Mouse (Mus musculus): ENCODE data around the gene Krtap17-1. TPM values are rescaled to one million over a fixed set of nuclear protein-coding genes. Genes with fewer than 3 reads are reported as not detected.

Krtap17-1 gene
- polyA plus RNA-seq, 1 experiment from 2014 or later: 1.7 TPM

DNA sequence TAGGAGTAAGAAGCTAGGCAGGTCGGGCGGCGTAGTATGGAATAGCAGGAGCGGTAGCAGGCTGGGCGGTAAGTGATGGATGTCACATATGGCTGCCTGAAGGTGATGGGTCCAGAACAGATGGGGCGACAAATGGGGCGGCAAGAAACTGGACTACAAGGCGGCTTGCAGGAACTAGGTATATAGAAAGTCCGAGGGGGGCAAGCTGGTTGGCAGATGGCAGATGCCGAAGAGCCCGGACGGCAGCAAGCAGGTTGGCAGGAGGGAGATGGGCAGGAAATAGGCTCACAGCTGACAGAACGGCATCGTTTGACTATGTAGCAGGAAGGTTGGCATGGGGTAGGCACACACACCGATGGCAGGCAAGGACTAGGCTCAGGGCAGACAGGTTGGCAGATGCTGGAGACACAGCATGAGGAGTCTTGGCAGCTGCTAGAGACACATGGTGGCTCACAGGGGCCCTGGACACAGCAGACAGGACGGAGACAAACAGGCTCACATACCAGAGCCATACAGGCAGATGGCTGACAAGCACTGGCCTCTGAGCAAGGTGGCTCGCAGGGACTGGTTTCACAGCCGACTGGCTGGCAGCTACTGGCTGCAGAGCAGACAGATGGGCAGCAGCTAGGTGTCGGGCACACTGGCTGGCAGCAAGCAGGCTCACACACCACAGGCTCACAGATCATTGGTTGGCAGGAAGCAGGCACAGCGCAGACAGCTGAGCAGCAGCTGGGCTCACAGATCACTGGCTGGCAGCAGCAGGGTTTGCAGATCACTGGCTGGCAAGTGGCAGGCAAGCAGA, 8.3 kb downstream of the Krtap17-1 start:
- 66% methylated on average over 20 of the region's 20 CpGs for WGBS
- Histone ChIP-seq H3K4me2 (ENCODE audit: low read length) (no peak overlapping the region), H3K4me3 (ENCODE audit: low read length) (no peak overlapping the region), H3K9ac (ENCODE audit: low read depth, low read length) (peak overlapping the region; percentile 13; the same call in 1 of the 2 replicates), H3K4me1 (ENCODE audit: control insufficient read depth, insufficient read depth, low read depth, low read length) (peaks cover 6% of the 10 kb centered on the region; the same call in 1 of the 2 replicates), H3K27me3 (replicated peaks; ENCODE audit: control insufficient read depth, insufficient read depth, low read length) (0 out of 2 replicates have a peak, but pooled peaks cover 2% of the 10 kb centered on the region), H3K36me3 (ENCODE audit: control insufficient read depth, insufficient read depth, low read length) (no peaks in the 10 kb centered on the region), H3K27ac (ENCODE audit: low read depth, low read length) (peak overlapping the region; percentile 74), H3K9me3 (ENCODE audit: control insufficient read depth, low read length) (no peaks in the 10 kb centered on the region)
- peak; percentile 94 for ATAC-seq

DNA sequence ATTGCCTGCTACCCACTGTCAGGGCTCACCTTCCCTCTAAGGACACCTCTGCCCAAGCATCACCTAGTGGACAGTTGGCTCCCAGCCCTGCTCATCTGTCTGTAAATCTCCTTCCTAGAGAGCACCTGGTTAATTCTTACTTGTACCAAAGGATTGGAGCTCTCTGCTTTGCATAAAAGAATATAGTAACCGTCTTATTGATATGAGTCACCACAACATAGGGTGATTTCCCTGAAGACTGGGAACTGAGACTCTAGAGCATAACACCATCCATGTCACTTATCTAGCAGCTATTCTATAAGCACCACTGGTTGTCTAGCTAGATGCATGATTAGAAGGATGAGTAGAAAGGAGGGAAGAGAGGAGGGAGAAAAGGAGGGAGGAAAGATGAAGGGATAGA, 10.4 kb downstream of the Krtap17-1 start:
- H3K4me3 ChIP-seq (ENCODE audit: low read length): no peak overlapping the region
- H3K27me3 ChIP-seq (replicated peaks; ENCODE audit: control insufficient read depth, insufficient read depth, low read length): 0 out of 2 replicates have a peak, but pooled peaks cover 2% of the 10 kb centered on the region
- H3K9ac ChIP-seq (ENCODE audit: low read depth, low read length): no peak overlapping the region
- no peak overlapping the region for H3K4me2 ChIP-seq (ENCODE audit: low read length)
- H3K36me3 ChIP-seq (ENCODE audit: control insufficient read depth, insufficient read depth, low read length): no peaks in the 10 kb centered on the region
- no peak for ATAC-seq
- H3K27ac ChIP-seq (ENCODE audit: low read depth, low read length): no peak overlapping the region
- peaks cover 6% of the 10 kb centered on the region; the same call in 1 of the 2 replicates for H3K4me1 ChIP-seq (ENCODE audit: control insufficient read depth, insufficient read depth, low read depth, low read length)
- H3K9me3 ChIP-seq (ENCODE audit: control insufficient read depth, low read length): no peaks in the 10 kb centered on the region
- WGBS: 85% methylated on average over 1 of the region's 1 CpGs

DNA sequence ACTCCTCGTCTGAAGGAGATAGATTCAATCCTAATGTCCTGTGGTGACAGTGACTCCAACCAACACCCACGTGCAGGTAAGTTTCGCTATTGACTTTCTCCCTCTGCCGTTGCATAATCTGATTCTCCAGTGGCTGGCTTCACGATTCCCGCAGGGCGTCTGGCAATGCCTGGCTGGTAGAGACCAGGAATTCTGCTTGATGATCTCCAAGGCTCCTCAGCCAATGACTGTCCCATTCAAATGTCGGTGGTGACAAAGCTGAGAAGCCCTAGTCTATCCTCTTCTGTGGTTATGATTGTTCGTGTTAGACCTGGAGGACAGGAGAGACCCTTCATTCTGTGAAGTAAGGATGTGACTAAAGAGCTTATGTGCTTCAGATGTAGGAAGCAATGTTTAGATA, 11.1 kb downstream of the Krtap17-1 start:
- no peak overlapping the region for H3K9ac ChIP-seq (ENCODE audit: low read depth, low read length)
- H3K27me3 ChIP-seq (replicated peaks; ENCODE audit: control insufficient read depth, insufficient read depth, low read length): 0 out of 2 replicates have a peak, but pooled peaks cover 2% of the 10 kb centered on the region
- ATAC-seq: no peak
- H3K4me1 ChIP-seq (ENCODE audit: control insufficient read depth, insufficient read depth, low read depth, low read length): peaks cover 6% of the 10 kb centered on the region; the same call in 1 of the 2 replicates
- no peak overlapping the region for H3K4me3 ChIP-seq (ENCODE audit: low read length)
- no peak overlapping the region for H3K27ac ChIP-seq (ENCODE audit: low read depth, low read length)
- no peak overlapping the region for H3K4me2 ChIP-seq (ENCODE audit: low read length)
- no peaks in the 10 kb centered on the region for H3K9me3 ChIP-seq (ENCODE audit: control insufficient read depth, low read length)
- no peaks in the 10 kb centered on the region for H3K36me3 ChIP-seq (ENCODE audit: control insufficient read depth, insufficient read depth, low read length)
- 92% methylated on average over 9 of the region's 9 CpGs for WGBS

DNA sequence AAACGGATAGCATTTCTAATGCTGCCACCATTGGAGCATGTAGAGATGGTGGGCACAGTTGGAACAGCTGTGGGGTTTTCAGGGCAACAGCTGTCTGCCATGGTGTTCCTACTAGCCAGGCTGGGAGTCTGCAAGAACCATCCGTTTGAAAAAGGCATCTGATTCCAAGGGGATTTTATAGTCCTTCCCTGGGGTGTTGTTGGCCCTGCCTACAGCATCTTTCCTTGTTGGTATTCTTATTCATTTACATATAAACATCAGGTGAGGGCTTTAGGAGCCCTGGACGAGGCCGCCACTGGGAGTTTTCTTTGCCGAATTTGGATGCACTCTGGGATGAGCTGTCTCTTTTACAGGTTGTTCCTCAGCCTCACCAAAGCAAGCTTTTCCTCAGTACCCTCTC, 14.8 kb downstream of the Krtap17-1 start, which contains the start of gene Krtap29-1:
Krtap29-1 (minus strand) TSS at position 101 of the 400 bp plus-strand sequence.
- 69% methylated on average over 5 of the region's 5 CpGs for WGBS
- ATAC-seq: no peak
- Histone ChIP-seq H3K4me2 (ENCODE audit: low read length) (no peak within 1 kb of the TSS), H3K9ac (ENCODE audit: low read depth, low read length) (no peak within 1 kb of the TSS), H3K4me1 (ENCODE audit: control insufficient read depth, insufficient read depth, low read depth, low read length) (no peaks in the 10 kb centered on the region), H3K4me3 (ENCODE audit: low read length) (no peak within 1 kb of the TSS), H3K36me3 (ENCODE audit: control insufficient read depth, insufficient read depth, low read length) (no peaks in the 10 kb centered on the region), H3K9me3 (ENCODE audit: control insufficient read depth, low read length) (no peaks in the 10 kb centered on the region), H3K27ac (ENCODE audit: low read depth, low read length) (no peak within 1 kb of the TSS), H3K27me3 (replicated peaks; ENCODE audit: control insufficient read depth, insufficient read depth, low read length) (0 out of 2 replicates have a peak, but pooled peaks cover 2% of the 10 kb centered on the region)

DNA sequence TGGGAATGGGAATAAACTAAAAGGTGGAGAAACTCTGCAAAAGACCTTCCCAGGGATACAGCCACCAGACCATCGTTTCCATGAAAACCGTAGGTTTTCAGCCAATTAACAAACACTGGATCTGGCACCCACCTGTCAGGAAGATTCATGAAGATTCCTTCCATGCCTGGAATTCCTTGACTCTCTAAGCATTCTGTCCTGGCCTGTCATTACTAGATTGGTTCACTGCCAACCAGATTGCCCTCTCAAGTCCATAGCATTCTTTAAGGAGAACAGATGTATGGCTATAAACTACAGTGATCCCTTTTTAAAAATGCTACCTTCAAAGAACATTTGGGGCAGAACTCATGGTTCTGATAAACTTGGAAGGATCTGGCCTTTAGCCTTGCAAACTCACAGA, 27.8 kb downstream of the Krtap17-1 start:
- Histone ChIP-seq H3K4me1 (ENCODE audit: control insufficient read depth, insufficient read depth, low read depth, low read length) (no peaks in the 10 kb centered on the region), H3K4me2 (ENCODE audit: low read length) (no peak overlapping the region), H3K27ac (ENCODE audit: low read depth, low read length) (no peak overlapping the region), H3K9me3 (ENCODE audit: control insufficient read depth, low read length) (no peaks in the 10 kb centered on the region), H3K27me3 (replicated peaks; ENCODE audit: control insufficient read depth, insufficient read depth, low read length) (no peaks in the 10 kb centered on the region), H3K36me3 (ENCODE audit: control insufficient read depth, insufficient read depth, low read length) (no peaks in the 10 kb centered on the region), H3K9ac (ENCODE audit: low read depth, low read length) (no peak overlapping the region), H3K4me3 (ENCODE audit: low read length) (no peak overlapping the region)
- no peak for ATAC-seq
- 84% methylated on average over 2 of the region's 2 CpGs for WGBS

DNA sequence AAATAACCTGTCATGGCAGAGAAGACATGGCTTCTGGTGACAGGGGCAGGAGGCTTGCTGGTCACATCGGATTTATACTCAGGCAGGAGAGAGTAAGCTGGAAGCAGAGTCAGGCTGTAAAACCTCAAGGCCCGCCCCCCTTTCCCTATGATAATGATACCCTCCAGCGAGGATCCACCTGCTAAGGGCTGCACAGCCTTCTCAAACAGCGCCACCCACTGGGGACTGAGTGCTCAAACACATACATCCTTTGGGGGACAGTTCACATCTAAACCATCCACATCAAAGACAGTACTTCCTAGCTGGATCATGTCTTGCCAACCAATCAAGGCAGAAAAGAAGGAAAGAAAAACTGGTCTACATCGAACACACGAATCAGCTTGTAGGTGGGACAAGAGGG, 29.6 kb downstream of the Krtap17-1 start:
- Histone ChIP-seq H3K27me3 (replicated peaks; ENCODE audit: control insufficient read depth, insufficient read depth, low read length) (no peaks in the 10 kb centered on the region), H3K27ac (ENCODE audit: low read depth, low read length) (no peak overlapping the region), H3K4me3 (ENCODE audit: low read length) (no peak overlapping the region), H3K9ac (ENCODE audit: low read depth, low read length) (no peak overlapping the region), H3K9me3 (ENCODE audit: control insufficient read depth, low read length) (no peaks in the 10 kb centered on the region), H3K36me3 (ENCODE audit: control insufficient read depth, insufficient read depth, low read length) (no peaks in the 10 kb centered on the region), H3K4me1 (ENCODE audit: control insufficient read depth, insufficient read depth, low read depth, low read length) (no peaks in the 10 kb centered on the region), H3K4me2 (ENCODE audit: low read length) (no peak overlapping the region)
- WGBS: 53% methylated on average over 6 of the region's 6 CpGs
- no peak for ATAC-seq

DNA sequence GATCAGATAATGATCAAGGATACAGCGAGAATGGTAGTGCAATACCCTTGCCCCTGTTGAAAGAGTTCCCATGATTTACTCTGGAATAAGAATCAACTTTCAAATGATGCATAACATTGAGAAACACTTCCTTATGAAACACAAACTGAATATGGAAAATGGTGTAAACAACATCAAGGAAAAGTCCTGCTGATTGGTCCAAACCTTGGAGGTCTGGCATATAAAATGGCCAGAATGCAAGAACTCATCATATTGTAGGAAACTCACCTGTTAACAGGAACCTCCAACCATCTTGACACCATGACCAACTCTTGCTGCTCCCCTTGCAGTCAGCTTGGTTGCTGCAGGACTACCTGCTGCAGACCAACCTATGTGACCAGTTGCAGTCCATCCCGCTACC, 45.6 kb downstream of the Krtap17-1 start, which contains the start of gene Krtap9-5:
Krtap9-5 (plus strand) TSS at position 301 of the 400 bp plus-strand sequence.
- no peak for ATAC-seq
- H3K4me2 ChIP-seq (ENCODE audit: low read length): no peak within 1 kb of the TSS
- no peak within 1 kb of the TSS for H3K9ac ChIP-seq (ENCODE audit: low read depth, low read length)
- H3K4me1 ChIP-seq (ENCODE audit: control insufficient read depth, insufficient read depth, low read depth, low read length): no peaks in the 10 kb centered on the region
- no peaks in the 10 kb centered on the region for H3K9me3 ChIP-seq (ENCODE audit: control insufficient read depth, low read length)
- H3K4me3 ChIP-seq (ENCODE audit: low read length): no peak within 1 kb of the TSS
- no peaks in the 10 kb centered on the region for H3K27me3 ChIP-seq (replicated peaks; ENCODE audit: control insufficient read depth, insufficient read depth, low read length)
- no peak within 1 kb of the TSS for H3K27ac ChIP-seq (ENCODE audit: low read depth, low read length)
- WGBS: 96% methylated on average over 2 of the region's 2 CpGs
- H3K36me3 ChIP-seq (ENCODE audit: control insufficient read depth, insufficient read depth, low read length): no peaks in the 10 kb centered on the region

Other genes with a start within 250 kb of the Krtap17-1 start
- not detected in 2 replicates for gene Gm11595, start 221.1 kb downstream of the Krtap17-1 start, polyA plus RNA-seq (2015; fragmentation: Nextera tagmentation; extraction: Ambion mirVana)
- not detected in 2 replicates for gene Krtap4-8, start 213.3 kb downstream of the Krtap17-1 start, polyA plus RNA-seq (2015; fragmentation: Nextera tagmentation; extraction: Ambion mirVana)
- not detected in 2 replicates for gene Krtap4-9, start 208.8 kb downstream of the Krtap17-1 start, polyA plus RNA-seq (2015; fragmentation: Nextera tagmentation; extraction: Ambion mirVana)
- gene Gm11596, start 200.5 kb downstream of the Krtap17-1 start, polyA plus RNA-seq (2015; fragmentation: Nextera tagmentation; extraction: Ambion mirVana): not detected in 2 replicates
- gene Gm11569, start 195.1 kb downstream of the Krtap17-1 start, polyA plus RNA-seq (2015; fragmentation: Nextera tagmentation; extraction: Ambion mirVana): not detected in 2 replicates
- gene Gm11554, start 189.5 kb downstream of the Krtap17-1 start, polyA plus RNA-seq (2015; fragmentation: Nextera tagmentation; extraction: Ambion mirVana): not detected in 2 replicates
- gene Krtap4-13, start 184.1 kb downstream of the Krtap17-1 start, polyA plus RNA-seq (2015; fragmentation: Nextera tagmentation; extraction: Ambion mirVana): not detected in 2 replicates
- gene Gm11564, start 178.3 kb downstream of the Krtap17-1 start, polyA plus RNA-seq (2015; fragmentation: Nextera tagmentation; extraction: Ambion mirVana): not detected in 2 replicates
- gene 2300003K06Rik, start 155.9 kb downstream of the Krtap17-1 start, polyA plus RNA-seq (2015; fragmentation: Nextera tagmentation; extraction: Ambion mirVana): not detected in 2 replicates
- gene Krtap4-16, start 142.4 kb downstream of the Krtap17-1 start, polyA plus RNA-seq (2015; fragmentation: Nextera tagmentation; extraction: Ambion mirVana): not detected in 2 replicates
- gene Gm11568, start 136.1 kb downstream of the Krtap17-1 start, polyA plus RNA-seq (2015; fragmentation: Nextera tagmentation; extraction: Ambion mirVana): not detected in 2 replicates
- not detected in 2 replicates for gene Gm11559, start 129.5 kb downstream of the Krtap17-1 start, polyA plus RNA-seq (2015; fragmentation: Nextera tagmentation; extraction: Ambion mirVana)
- not detected in 2 replicates for gene Krtap9-1, start 120.6 kb downstream of the Krtap17-1 start, polyA plus RNA-seq (2015; fragmentation: Nextera tagmentation; extraction: Ambion mirVana)
- not detected in 2 replicates for gene Gm11567, start 114.8 kb downstream of the Krtap17-1 start, polyA plus RNA-seq (2015; fragmentation: Nextera tagmentation; extraction: Ambion mirVana)
- not detected in 2 replicates for gene Krtap31-1, start 86.1 kb downstream of the Krtap17-1 start, polyA plus RNA-seq (2015; fragmentation: Nextera tagmentation; extraction: Ambion mirVana)
- not detected in 2 replicates for gene Gm11565, start 79.2 kb downstream of the Krtap17-1 start, polyA plus RNA-seq (2015; fragmentation: Nextera tagmentation; extraction: Ambion mirVana)
- gene Krtap31-2, start 57.7 kb downstream of the Krtap17-1 start, polyA plus RNA-seq (2015; fragmentation: Nextera tagmentation; extraction: Ambion mirVana): not detected in 2 replicates
- gene Krtap9-5, start 45.5 kb downstream of the Krtap17-1 start, polyA plus RNA-seq (2015; fragmentation: Nextera tagmentation; extraction: Ambion mirVana): not detected in 2 replicates
- not detected in 2 replicates for gene Krtap29-1, start 14.9 kb downstream of the Krtap17-1 start, polyA plus RNA-seq (2015; fragmentation: Nextera tagmentation; extraction: Ambion mirVana)
- 0.15 TPM in 1 of 2 replicates, not detected in the other for gene Krtap16-1, start 7.4 kb downstream of the Krtap17-1 start, polyA plus RNA-seq (2015; fragmentation: Nextera tagmentation; extraction: Ambion mirVana)
- gene Krt33a, start 22.2 kb upstream of the Krtap17-1 start, polyA plus RNA-seq (2015; fragmentation: Nextera tagmentation; extraction: Ambion mirVana): not detected in 2 replicates
- 0.12 and 0.13 TPM in 2 replicates for gene Krt33b, start 35.9 kb upstream of the Krtap17-1 start, polyA plus RNA-seq (2015; fragmentation: Nextera tagmentation; extraction: Ambion mirVana)
- gene Krt34, start 47.6 kb upstream of the Krtap17-1 start, polyA plus RNA-seq (2015; fragmentation: Nextera tagmentation; extraction: Ambion mirVana): not detected in 2 replicates
- gene Krt31, start 56.6 kb upstream of the Krtap17-1 start, polyA plus RNA-seq (2015; fragmentation: Nextera tagmentation; extraction: Ambion mirVana): not detected in 2 replicates
- not detected in 2 replicates for gene Krt32, start 94.2 kb upstream of the Krtap17-1 start, polyA plus RNA-seq (2015; fragmentation: Nextera tagmentation; extraction: Ambion mirVana)
- not detected in 2 replicates for gene Krt35, start 102.2 kb upstream of the Krtap17-1 start, polyA plus RNA-seq (2015; fragmentation: Nextera tagmentation; extraction: Ambion mirVana)
- gene Krt36, start 111.6 kb upstream of the Krtap17-1 start, polyA plus RNA-seq (2015; fragmentation: Nextera tagmentation; extraction: Ambion mirVana): not detected in 2 replicates
- 0.09 and 0.26 TPM in 2 replicates for gene Krt13, start 127.6 kb upstream of the Krtap17-1 start, polyA plus RNA-seq (2015; fragmentation: Nextera tagmentation; extraction: Ambion mirVana)
- 0.69 and 1.0 TPM in 2 replicates for gene Krt15, start 141.9 kb upstream of the Krtap17-1 start, polyA plus RNA-seq (2015; fragmentation: Nextera tagmentation; extraction: Ambion mirVana)
- gene Krt19, start 154.7 kb upstream of the Krtap17-1 start, polyA plus RNA-seq (2015; fragmentation: Nextera tagmentation; extraction: Ambion mirVana): 2.3 and 3.0 TPM in 2 replicates
- gene Krt9, start 199.3 kb upstream of the Krtap17-1 start, polyA plus RNA-seq (2015; fragmentation: Nextera tagmentation; extraction: Ambion mirVana): 0.08 TPM in 1 of 2 replicates, not detected in the other
- gene Krt14, start 213.6 kb upstream of the Krtap17-1 start, polyA plus RNA-seq (2015; fragmentation: Nextera tagmentation; extraction: Ambion mirVana): 0.55 TPM in 1 of 2 replicates, not detected in the other